Mouse (Mus musculus): ENCODE measurements at regions not wholly inside any gene's neighbourhood (a gene's known extent, or its start where the extent isn't known, plus 50 kb on each side); places are given as distances from the start of the nearest gene placed in this dataset.

GRCm38 (mm10) chr10:106058050-106058449 lies 216.9 kb upstream of the Mettl25 start:
- Histone ChIP-seq H3K27me3 (no peaks in the 10 kb centered on the region), H3K27ac (no peak overlapping the region), H3K9ac (no peak overlapping the region), H3K4me2 (replicated peaks) (no peak overlapping the region), H3K9me3 (replicated peaks) (no peaks in the 10 kb centered on the region), H3K36me3 (no peaks in the 10 kb centered on the region), H3K4me3 (no peak overlapping the region), H3K4me1 (no peaks in the 10 kb centered on the region)
- WGBS = 85% methylated on average over 5 of the region's 5 CpGs
- ATAC-seq (ENCODE audit: low FRiP score) = no peak

GRCm38 (mm10) chr10:106038497-106038896 lies 197.3 kb upstream of the Mettl25 start:
- H3K9me3 ChIP-seq (replicated peaks) = no peaks in the 10 kb centered on the region
- H3K27ac ChIP-seq = no peak overlapping the region
- no peak overlapping the region for H3K9ac ChIP-seq
- ATAC-seq (ENCODE audit: low FRiP score) = no peak
- no peaks in the 10 kb centered on the region for H3K4me1 ChIP-seq
- no peak overlapping the region for H3K4me3 ChIP-seq
- H3K36me3 ChIP-seq = no peaks in the 10 kb centered on the region
- H3K4me2 ChIP-seq (replicated peaks) = no peak overlapping the region
- H3K27me3 ChIP-seq = no peaks in the 10 kb centered on the region
- WGBS = 83% methylated on average over 1 of the region's 1 CpGs

GRCm38 (mm10) chr10:106038033-106038432 lies 196.9 kb upstream of the Mettl25 start:
- H3K36me3 ChIP-seq = no peaks in the 10 kb centered on the region
- H3K4me3 ChIP-seq = no peak overlapping the region
- WGBS = 82% methylated on average over 2 of the region's 2 CpGs
- H3K9me3 ChIP-seq (replicated peaks) = no peaks in the 10 kb centered on the region
- no peak overlapping the region for H3K4me2 ChIP-seq (replicated peaks)
- no peak overlapping the region for H3K27ac ChIP-seq
- ATAC-seq (ENCODE audit: low FRiP score) = no peak
- H3K4me1 ChIP-seq = no peaks in the 10 kb centered on the region
- H3K27me3 ChIP-seq = no peaks in the 10 kb centered on the region
- H3K9ac ChIP-seq = no peak overlapping the region

GRCm38 (mm10) chr10:106033416-106033815 lies 192.2 kb upstream of the Mettl25 start:
- Histone ChIP-seq H3K9ac (no peak overlapping the region), H3K4me2 (replicated peaks) (no peak overlapping the region), H3K9me3 (replicated peaks) (no peaks in the 10 kb centered on the region), H3K27me3 (no peaks in the 10 kb centered on the region), H3K36me3 (no peaks in the 10 kb centered on the region), H3K4me3 (no peak overlapping the region), H3K4me1 (no peaks in the 10 kb centered on the region), H3K27ac (no peak overlapping the region)
- WGBS = 70% methylated on average over 4 of the region's 4 CpGs
- no peak for ATAC-seq (ENCODE audit: low FRiP score)

GRCm38 (mm10) chr10:106024648-106025047 lies 183.5 kb upstream of the Mettl25 start:
- no peak overlapping the region for H3K4me3 ChIP-seq
- no peaks in the 10 kb centered on the region for H3K4me1 ChIP-seq
- 41% methylated on average over 1 of the region's 1 CpGs for WGBS
- no peaks in the 10 kb centered on the region for H3K27me3 ChIP-seq
- H3K4me2 ChIP-seq (replicated peaks) = no peak overlapping the region
- H3K27ac ChIP-seq = no peak overlapping the region
- ATAC-seq (ENCODE audit: low FRiP score) = no peak
- H3K36me3 ChIP-seq = no peaks in the 10 kb centered on the region
- no peak overlapping the region for H3K9ac ChIP-seq
- H3K9me3 ChIP-seq (replicated peaks) = no peaks in the 10 kb centered on the region

GRCm38 (mm10) chr10:106023639-106024215 lies 182.5 kb upstream of the Mettl25 start:
- no peak overlapping the region for H3K4me2 ChIP-seq (replicated peaks)
- no peaks in the 10 kb centered on the region for H3K9me3 ChIP-seq (replicated peaks)
- H3K4me3 ChIP-seq = no peak overlapping the region
- H3K27ac ChIP-seq = no peak overlapping the region
- H3K9ac ChIP-seq = no peak overlapping the region
- WGBS = 59% methylated on average over 9 of the region's 9 CpGs
- H3K4me1 ChIP-seq = no peaks in the 10 kb centered on the region
- ATAC-seq (ENCODE audit: low FRiP score) = no peak
- H3K27me3 ChIP-seq = no peaks in the 10 kb centered on the region
- no peaks in the 10 kb centered on the region for H3K36me3 ChIP-seq

GRCm38 (mm10) chr10:106015965-106016364 lies 174.8 kb upstream of the Mettl25 start:
- no peaks in the 10 kb centered on the region for H3K27me3 ChIP-seq
- WGBS = 91% methylated on average over 1 of the region's 1 CpGs
- ATAC-seq (ENCODE audit: low FRiP score) = no peak

GRCm38 (mm10) chr10:106015436-106015835 lies 174.3 kb upstream of the Mettl25 start:
- no peak overlapping the region for H3K27ac ChIP-seq
- H3K4me3 ChIP-seq = no peak overlapping the region
- WGBS = 83% methylated on average over 1 of the region's 1 CpGs
- no peak overlapping the region for H3K4me2 ChIP-seq (replicated peaks)
- no peak overlapping the region for H3K9ac ChIP-seq
- H3K9me3 ChIP-seq (replicated peaks) = no peaks in the 10 kb centered on the region
- no peaks in the 10 kb centered on the region for H3K4me1 ChIP-seq
- no peak for ATAC-seq (ENCODE audit: low FRiP score)
- no peaks in the 10 kb centered on the region for H3K36me3 ChIP-seq
- H3K27me3 ChIP-seq = no peaks in the 10 kb centered on the region

More at GRCm38 (mm10) chr10:106015965-106016364, 174.8 kb upstream of the Mettl25 start:
- Histone ChIP-seq H3K36me3 (no peaks in the 10 kb centered on the region), H3K27ac (no peak overlapping the region), H3K9me3 (replicated peaks) (no peaks in the 10 kb centered on the region), H3K4me1 (no peaks in the 10 kb centered on the region), H3K4me3 (no peak overlapping the region), H3K9ac (no peak overlapping the region), H3K4me2 (replicated peaks) (no peak overlapping the region)

GRCm38 (mm10) chr10:106010131-106010530 lies 169.0 kb upstream of the Mettl25 start:
- WGBS = 39% methylated on average over 2 of the region's 2 CpGs
- no peaks in the 10 kb centered on the region for H3K9me3 ChIP-seq (replicated peaks)
- no peaks in the 10 kb centered on the region for H3K27me3 ChIP-seq
- H3K4me2 ChIP-seq (replicated peaks) = no peak overlapping the region
- ATAC-seq (ENCODE audit: low FRiP score) = no peak
- H3K4me1 ChIP-seq = no peaks in the 10 kb centered on the region
- no peaks in the 10 kb centered on the region for H3K36me3 ChIP-seq
- no peak overlapping the region for H3K27ac ChIP-seq
- no peak overlapping the region for H3K4me3 ChIP-seq
- no peak overlapping the region for H3K9ac ChIP-seq

- H3K4me2 ChIP-seq (replicated peaks) = no peak overlapping the region
- no peak overlapping the region for H3K4me3 ChIP-seq
- H3K27ac ChIP-seq = no peak overlapping the region
- no peak for ATAC-seq (ENCODE audit: low FRiP score)
- H3K9ac ChIP-seq = no peak overlapping the region
- no peaks in the 10 kb centered on the region for H3K36me3 ChIP-seq
- no peaks in the 10 kb centered on the region for H3K9me3 ChIP-seq (replicated peaks)
- WGBS = 92% methylated on average over 4 of the region's 4 CpGs
- H3K27me3 ChIP-seq = no peaks in the 10 kb centered on the region
- no peaks in the 10 kb centered on the region for H3K4me1 ChIP-seq
These were observed 166.2 kb upstream of the Mettl25 start for GRCm38 (mm10) chr10:106007331-106007730.

- no peaks in the 10 kb centered on the region for H3K4me1 ChIP-seq
- no peaks in the 10 kb centered on the region for H3K9me3 ChIP-seq (replicated peaks)
- WGBS = 95% methylated on average over 10 of the region's 10 CpGs
- no peak for ATAC-seq (ENCODE audit: low FRiP score)
- H3K27ac ChIP-seq = no peak overlapping the region
- H3K4me3 ChIP-seq = no peak overlapping the region
- no peaks in the 10 kb centered on the region for H3K27me3 ChIP-seq
- no peak overlapping the region for H3K4me2 ChIP-seq (replicated peaks)
- H3K36me3 ChIP-seq = no peaks in the 10 kb centered on the region
- H3K9ac ChIP-seq = no peak overlapping the region
These were observed 165.7 kb upstream of the Mettl25 start for GRCm38 (mm10) chr10:106006861-106007260.

GRCm38 (mm10) chr10:106006061-106006460 lies 164.9 kb upstream of the Mettl25 start:
- Histone ChIP-seq H3K9me3 (replicated peaks) (no peaks in the 10 kb centered on the region), H3K27ac (no peak overlapping the region), H3K36me3 (no peaks in the 10 kb centered on the region), H3K4me3 (no peak overlapping the region), H3K9ac (no peak overlapping the region), H3K4me1 (no peaks in the 10 kb centered on the region), H3K4me2 (replicated peaks) (no peak overlapping the region), H3K27me3 (no peaks in the 10 kb centered on the region)
- ATAC-seq (ENCODE audit: low FRiP score) = no peak

GRCm38 (mm10) chr10:105957468-105957867 lies 116.3 kb upstream of the Mettl25 start:
- Histone ChIP-seq H3K9me3 (replicated peaks) (no peaks in the 10 kb centered on the region), H3K9ac (no peak overlapping the region), H3K4me3 (no peak overlapping the region), H3K4me1 (no peaks in the 10 kb centered on the region), H3K27ac (no peak overlapping the region), H3K4me2 (replicated peaks) (no peak overlapping the region), H3K36me3 (no peaks in the 10 kb centered on the region), H3K27me3 (no peaks in the 10 kb centered on the region)
- 79% methylated on average over 3 of the region's 3 CpGs for WGBS
- no peak for ATAC-seq (ENCODE audit: low FRiP score)

Data from hindbrain, embryonic 12.5 days (tissue).